Mouse (Mus musculus) heart, embryonic 16.5 days (tissue): Measurements from ENCODE around the gene Pla1a. TPM values are rescaled to one million over a fixed set of nuclear protein-coding genes. Genes with fewer than 3 reads are reported as not detected.

Experiments
- ATAC-seq: fragments of 200-750 bp; cut with Nextera tagmentation; replicated peaks from 2 replicates; pipeline ENCODE4 v1.8.0; 2017; ENCODE audit warnings: moderate number of reproducible peaks; ENCODE audit not compliant: insufficient read depth, low FRiP score; ENCODE audit errors: extremely low read depth
- H3K27ac ChIP-seq: fragments of 300-500 bp; sonication (generic); 2 replicates; pipeline ENCODE4 v1.5.1; 2014; ENCODE audit warnings: mild to moderate bottlenecking, low read length, control low read depth, moderate library complexity
- H3K27me3 ChIP-seq: fragments of 300-500 bp; sonication (generic); 2 replicates; pipeline ENCODE4 v1.6.1; 2014; ENCODE audit warnings: low read length, mixed read lengths; ENCODE audit not compliant: control insufficient read depth, insufficient read depth
- H3K36me3 ChIP-seq: fragments of 300-500 bp; sonication (generic); 2 replicates; pipeline ENCODE4 v1.6.1; 2014; ENCODE audit not compliant: control insufficient read depth, insufficient read depth
- H3K4me1 ChIP-seq: fragments of 300-500 bp; sonication (generic); 2 replicates; pipeline ENCODE4 v1.6.1; 2014; ENCODE audit warnings: low read length, mixed read lengths; ENCODE audit not compliant: control insufficient read depth, insufficient read depth
- H3K4me2 ChIP-seq: fragments of 300-500 bp; sonication (generic); 2 replicates; pipeline ENCODE4 v1.6.1; 2014; ENCODE audit warnings: low read depth, mild to moderate bottlenecking, control low read depth, low read length
- H3K4me3 ChIP-seq: fragments of 300-500 bp; sonication (generic); 2 replicates; pipeline ENCODE4 v1.5.1; 2014; ENCODE audit warnings: mild to moderate bottlenecking, control low read depth, low read length
- H3K9ac ChIP-seq: fragments of 300-500 bp; sonication (generic); 2 replicates; pipeline ENCODE4 v1.6.1; 2014; ENCODE audit warnings: low read length, control low read depth
- H3K9me3 ChIP-seq: fragments of 300-500 bp; sonication (generic); replicated peaks from 2 replicates; pipeline ENCODE4 v1.6.1; 2016; ENCODE audit warnings: low read length; ENCODE audit not compliant: control insufficient read depth
- WGBS: fragments of 180-500 bp; shearing (Covaris S2); extraction: QIAGEN DNeasy Blood & Tissue Kit; methylation state at CpG from one replicate; pipeline ENCODE4 v1.1.7; 2014; 5-methylcytosine and 5-hydroxymethylcytosine counted together
- polyA plus RNA-seq: library from polyadenylated mRNA; unstranded; fragments of >200 nt; fragmentation: Nextera tagmentation; extraction: Ambion mirVana; gene quantifications from 2 replicates; pipeline ENCODE4 v1.2.1, GENCODE M21; 2015

The Pla1a gene
- polyA plus RNA-seq, 1 experiment from 2014 or later, result 3.6 TPM

DNA sequence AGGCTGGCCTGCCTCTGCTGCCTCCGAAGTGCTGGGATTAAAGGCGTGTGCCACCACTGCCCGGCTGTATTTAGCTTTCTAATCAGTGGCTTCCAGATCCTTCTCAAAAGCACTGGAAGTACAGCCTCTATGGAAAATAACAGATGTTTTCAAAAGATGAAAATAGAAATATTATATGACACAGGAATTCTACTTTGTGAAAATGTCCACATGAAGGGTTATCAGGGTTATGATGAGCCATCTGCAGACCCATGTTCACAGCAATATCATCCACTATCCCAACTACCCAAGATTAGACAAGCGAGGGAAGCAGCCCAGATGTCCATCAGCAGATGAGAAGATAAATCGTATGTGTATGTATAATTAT lies 39.5 kb upstream of the Pla1a start:
- ATAC-seq, result no peak
- 79% methylated on average over 5 of the region's 5 CpGs for WGBS

GRCm38 (mm10) chr16:38471697-38472506 lies 39.0 kb upstream of the Pla1a start:
- H3K4me2 ChIP-seq, result no peak overlapping the region

More for the DNA sequence above, 39.5 kb upstream of the Pla1a start:
- peaks cover 16% of the 10 kb centered on the region for H3K4me1 ChIP-seq
- H3K27me3 ChIP-seq, result no peaks in the 10 kb centered on the region
- no peak overlapping the region for H3K4me2 ChIP-seq
- no peaks in the 10 kb centered on the region for H3K36me3 ChIP-seq
- H3K27ac ChIP-seq, result no peak overlapping the region
- H3K4me3 ChIP-seq, result no peak overlapping the region
- H3K9ac ChIP-seq, result no peak overlapping the region
- H3K9me3 ChIP-seq, result no peaks in the 10 kb centered on the region

GRCm38 (mm10) chr16:38469437-38469836 lies 36.5 kb upstream of the Pla1a start:
- H3K36me3 ChIP-seq, result no peaks in the 10 kb centered on the region
- no peak overlapping the region for H3K4me2 ChIP-seq
- H3K27me3 ChIP-seq, result no peaks in the 10 kb centered on the region

More at GRCm38 (mm10) chr16:38471697-38472506, 39.0 kb upstream of the Pla1a start:
- no peak overlapping the region for H3K9ac ChIP-seq
- no peak overlapping the region for H3K4me3 ChIP-seq
- no peak for ATAC-seq
- peaks cover 11% of the 10 kb centered on the region for H3K4me1 ChIP-seq
- no peaks in the 10 kb centered on the region for H3K9me3 ChIP-seq
- no peaks in the 10 kb centered on the region for H3K36me3 ChIP-seq
- H3K27me3 ChIP-seq, result no peaks in the 10 kb centered on the region
- 70% methylated on average over 11 of the region's 11 CpGs for WGBS
- H3K27ac ChIP-seq, result no peak overlapping the region

GRCm38 (mm10) chr16:38468706-38469018 lies 35.7 kb upstream of the Pla1a start:
- Histone ChIP-seq H3K4me3 (no peak overlapping the region), H3K9me3 (no peaks in the 10 kb centered on the region), H3K27ac (no peak overlapping the region), H3K36me3 (no peaks in the 10 kb centered on the region), H3K27me3 (no peaks in the 10 kb centered on the region), H3K4me2 (no peak overlapping the region), H3K9ac (no peak overlapping the region), H3K4me1 (peaks cover 3% of the 10 kb centered on the region)
- WGBS, result 31% methylated on average over 3 of the region's 3 CpGs
- ATAC-seq, result no peak

More at GRCm38 (mm10) chr16:38469437-38469836, 36.5 kb upstream of the Pla1a start:
- ATAC-seq, result no peak
- H3K9ac ChIP-seq, result no peak overlapping the region
- H3K27ac ChIP-seq, result no peak overlapping the region
- H3K4me1 ChIP-seq, result peaks cover 3% of the 10 kb centered on the region
- H3K9me3 ChIP-seq, result no peaks in the 10 kb centered on the region
- 78% methylated on average over 8 of the region's 8 CpGs for WGBS
- H3K4me3 ChIP-seq, result no peak overlapping the region

DNA sequence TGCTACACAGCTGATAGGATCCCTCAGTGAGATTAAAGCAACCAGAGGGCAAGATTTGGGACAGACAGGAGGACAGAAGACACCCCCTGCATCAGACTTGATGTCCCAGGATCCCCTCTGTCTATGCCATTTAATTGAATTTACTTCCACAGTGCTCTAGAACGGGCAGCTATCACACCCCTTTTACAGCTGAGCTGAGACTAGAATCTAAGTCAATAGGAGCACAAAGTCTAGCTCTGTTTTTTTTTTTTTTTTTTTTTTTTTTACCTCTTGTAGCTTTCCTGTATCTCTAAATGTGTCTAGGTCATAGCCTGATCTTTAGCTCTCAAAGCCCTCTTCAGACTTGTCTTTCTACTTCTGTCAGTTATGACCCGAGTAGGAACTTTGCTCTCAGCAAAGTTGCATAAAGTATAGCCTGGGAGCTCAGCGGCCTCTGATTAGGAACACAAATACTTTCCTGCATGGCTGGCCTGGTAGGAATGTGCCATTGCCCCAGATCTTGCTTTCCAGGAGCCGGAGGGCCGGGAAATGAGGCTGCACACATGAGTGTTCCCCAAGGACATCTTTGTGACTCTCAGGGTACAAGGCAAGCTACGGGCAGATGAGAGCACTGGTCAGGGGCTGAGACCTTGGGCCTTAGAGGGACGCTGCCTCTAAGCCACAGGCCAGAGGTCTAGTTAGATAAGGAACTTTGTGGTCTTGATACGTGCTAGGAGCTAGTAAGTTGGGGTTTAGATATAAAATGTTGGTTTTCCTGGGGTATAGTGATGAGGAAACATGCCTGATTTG lies 35.2 kb upstream of the Pla1a start:
- no peak overlapping the region for H3K9ac ChIP-seq
- WGBS, result 59% methylated on average over 8 of the region's 8 CpGs
- no peak overlapping the region for H3K4me2 ChIP-seq
- no peak for ATAC-seq
- no peaks in the 10 kb centered on the region for H3K9me3 ChIP-seq
- H3K4me3 ChIP-seq, result no peak overlapping the region
- no peaks in the 10 kb centered on the region for H3K36me3 ChIP-seq
- peaks cover 3% of the 10 kb centered on the region for H3K4me1 ChIP-seq
- no peaks in the 10 kb centered on the region for H3K27me3 ChIP-seq
- peak overlapping the region; percentile 24; the same call in 1 of the 2 replicates for H3K27ac ChIP-seq

- Histone ChIP-seq H3K36me3 (no peaks in the 10 kb centered on the region), H3K9me3 (no peaks in the 10 kb centered on the region), H3K4me1 (peaks cover 3% of the 10 kb centered on the region), H3K27ac (no peak overlapping the region), H3K4me2 (no peak overlapping the region), H3K27me3 (no peaks in the 10 kb centered on the region), H3K4me3 (no peak overlapping the region), H3K9ac (no peak overlapping the region)
- ATAC-seq, result no peak
- 73% methylated on average over 13 of the region's 13 CpGs for WGBS
Observed at GRCm38 (mm10) chr16:38467091-38467916, 34.4 kb upstream of the Pla1a start.

DNA sequence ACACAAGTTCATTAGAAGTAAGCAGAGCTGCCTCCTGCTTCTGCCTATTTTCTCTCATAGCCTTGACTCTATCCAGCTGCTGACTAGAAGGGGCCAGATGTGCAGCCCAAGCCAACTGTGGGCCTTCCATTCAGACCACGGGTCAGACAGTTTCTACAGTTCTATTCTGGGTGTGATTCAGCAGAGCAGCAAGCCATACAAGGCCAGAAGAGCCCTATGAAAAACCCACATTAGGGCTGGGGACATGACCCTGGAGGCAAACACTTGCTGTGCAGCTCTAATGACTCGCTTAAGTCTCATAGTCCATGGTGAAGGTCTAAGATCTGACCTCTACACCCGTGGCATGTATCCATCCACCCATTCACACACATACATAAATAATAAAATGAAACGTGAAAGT lies 33.1 kb upstream of the Pla1a start:
- 74% methylated on average over 4 of the region's 4 CpGs for WGBS
- no peak for ATAC-seq

DNA sequence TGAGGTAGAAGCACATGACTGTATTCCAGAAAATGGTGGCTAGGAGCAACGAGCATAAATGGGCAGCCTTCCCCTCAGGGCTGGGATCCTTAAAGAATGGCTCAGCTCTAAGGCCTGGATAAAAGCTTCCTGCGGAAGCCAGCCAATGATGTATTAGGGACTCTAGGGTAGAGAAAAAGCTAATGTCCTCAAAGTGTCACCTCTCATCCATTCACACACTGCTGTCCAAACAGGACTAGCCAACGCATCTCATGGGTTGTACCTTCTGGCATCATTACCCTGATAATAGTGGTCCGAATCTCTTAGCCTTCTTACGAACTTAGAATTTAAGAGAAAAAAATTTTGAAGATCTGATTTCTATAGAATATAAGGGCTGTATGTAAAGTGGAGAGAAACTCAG lies 30.4 kb upstream of the Pla1a start:
- no peak overlapping the region for H3K9ac ChIP-seq
- no peak overlapping the region for H3K27ac ChIP-seq
- peaks cover 2% of the 10 kb centered on the region for H3K4me1 ChIP-seq
- no peaks in the 10 kb centered on the region for H3K36me3 ChIP-seq
- no peak overlapping the region for H3K4me3 ChIP-seq
- no peaks in the 10 kb centered on the region for H3K27me3 ChIP-seq
- ATAC-seq, result no peak
- WGBS, result 87% methylated on average over 5 of the region's 5 CpGs
- no peaks in the 10 kb centered on the region for H3K9me3 ChIP-seq
- no peak overlapping the region for H3K4me2 ChIP-seq

More for the DNA sequence above, 33.1 kb upstream of the Pla1a start:
- Histone ChIP-seq H3K4me1 (peaks cover 3% of the 10 kb centered on the region), H3K27ac (no peak overlapping the region), H3K4me2 (no peak overlapping the region), H3K36me3 (no peaks in the 10 kb centered on the region), H3K9ac (no peak overlapping the region), H3K27me3 (no peaks in the 10 kb centered on the region), H3K4me3 (no peak overlapping the region), H3K9me3 (no peaks in the 10 kb centered on the region)
